Mouse (Mus musculus) granulocyte monocyte progenitor cell, adult 5-6 weeks (primary cell): ENCODE data around the gene Ugt1a9. TPM values are rescaled to one million over a fixed set of nuclear protein-coding genes. Genes with fewer than 3 reads are reported as not detected.
"Not testable (repeated sequence)": the region's sequence is repeated elsewhere in the genome, so short reads cannot be mapped to it uniquely, and the experiment has no call there.

Experiments
- ATAC-seq: replicated peaks from 2 replicates; pipeline ENCODE4 v1.8.0; 2016; ENCODE audit warnings: mild to moderate bottlenecking, moderate TSS enrichment, inconsistent platforms; ENCODE audit not compliant: poor library complexity, severe bottlenecking
- total RNA-seq, 2 experiments: library from RNA; stranded (forward) in 1 of 2; stranded (reverse) in 1 of 2; fragments of 200-712, 200-1000 nt in 1 of 2; fragments of >200 nt in 1 of 2; fragmentation: Nextera tagmentation in 1 of 2; gene quantifications; 2 replicates each; pipeline ENCODE4 v1.2.3; 2014 to 2017

Ugt1a9 gene
- total RNA-seq, 2 experiments from 2014 or later: not detected

DNA sequence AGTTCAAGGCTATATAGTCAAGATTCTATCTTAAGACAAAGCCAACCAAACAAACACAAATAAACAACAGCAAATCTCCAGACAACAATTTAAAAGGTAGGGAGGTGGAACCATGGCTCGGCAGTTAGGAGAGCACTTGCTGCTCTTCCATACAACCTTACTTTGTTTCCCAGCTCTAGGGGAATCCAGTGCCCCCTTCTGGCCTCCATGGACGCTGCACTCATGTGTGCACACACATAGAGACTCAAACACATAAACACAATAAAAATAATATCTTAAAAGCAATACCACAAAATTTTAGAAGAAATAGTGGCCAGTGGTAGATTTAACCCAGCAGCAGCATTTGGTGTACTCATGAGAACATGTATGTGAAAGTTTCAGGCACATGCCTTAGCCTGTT is 146.5 kb downstream of the Ugt1a9 start:
- ATAC-seq: no peak

DNA sequence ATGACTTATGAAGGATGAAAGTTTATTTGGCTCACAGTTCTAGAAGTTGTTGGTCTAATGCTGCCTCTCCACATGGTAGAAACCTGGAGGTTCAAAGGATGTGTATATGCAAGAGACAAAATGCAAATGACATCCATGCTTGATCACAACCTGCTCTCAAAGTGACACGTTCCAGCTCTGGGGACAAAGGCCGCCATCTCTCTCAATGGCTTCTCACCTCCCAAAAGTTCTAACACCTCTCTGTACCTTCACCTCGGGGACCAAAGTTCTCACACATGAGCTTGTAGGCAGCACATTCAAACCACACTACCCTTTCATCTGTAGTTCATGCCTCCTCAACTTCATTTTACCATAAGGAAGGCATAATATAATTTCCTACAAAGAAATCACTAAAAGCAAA is 147.0 kb downstream of the Ugt1a9 start:
- ATAC-seq: no peak

DNA sequence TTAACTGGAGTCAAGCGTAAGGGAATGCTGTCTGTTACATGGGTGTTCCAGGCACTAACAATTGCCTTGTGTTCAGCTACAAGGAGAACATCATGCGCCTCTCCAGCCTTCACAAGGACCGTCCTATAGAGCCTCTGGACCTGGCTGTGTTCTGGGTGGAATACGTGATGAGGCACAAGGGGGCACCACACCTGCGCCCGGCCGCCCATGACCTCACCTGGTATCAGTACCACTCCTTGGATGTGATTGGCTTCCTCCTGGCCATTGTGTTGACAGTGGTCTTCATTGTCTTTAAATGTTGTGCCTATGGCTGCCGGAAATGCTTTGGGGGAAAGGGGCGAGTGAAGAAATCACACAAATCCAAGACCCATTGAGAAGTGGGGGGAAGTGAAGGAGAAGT is 147.5 kb downstream of the Ugt1a9 start:
- ATAC-seq: no peak

DNA sequence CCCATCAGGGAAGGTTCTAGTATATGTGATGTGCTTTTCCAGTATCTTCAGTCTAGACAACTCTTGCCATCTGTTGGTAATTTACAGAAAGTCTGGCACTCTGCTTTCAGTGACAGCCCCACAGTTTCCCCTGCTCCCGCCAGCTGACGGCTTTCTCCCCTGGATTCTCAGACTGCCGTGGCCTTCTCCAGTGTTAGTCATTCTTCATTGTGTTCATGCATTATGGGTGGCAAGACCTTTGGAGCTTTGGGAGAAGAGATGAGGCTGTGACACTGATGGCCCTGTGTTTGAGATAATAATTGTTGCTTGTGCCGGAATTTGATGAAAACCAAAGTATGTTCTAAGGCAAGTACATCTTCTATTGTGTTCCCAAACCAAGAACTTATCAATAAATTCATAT is 148.0 kb downstream of the Ugt1a9 start:
- no peak for ATAC-seq

DNA sequence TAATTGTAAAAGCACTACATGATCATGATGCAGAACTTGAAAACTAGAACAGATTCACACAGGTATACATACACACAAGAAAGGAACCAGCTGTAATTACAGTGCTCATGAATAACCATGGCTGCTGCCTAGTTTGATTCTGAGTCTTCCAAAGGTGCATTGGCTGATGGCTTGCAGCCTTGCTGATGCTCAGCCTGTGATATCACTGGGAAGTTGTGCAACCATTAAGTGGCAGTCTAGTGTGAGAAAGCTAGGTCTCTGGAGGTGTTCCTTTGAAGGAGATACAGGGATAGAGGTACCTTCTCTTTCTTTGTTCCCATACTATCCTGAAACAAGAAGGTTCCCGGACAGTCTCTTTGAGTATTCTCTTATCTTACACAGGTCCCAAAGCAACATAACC is 148.5 kb downstream of the Ugt1a9 start:
- ATAC-seq: no peak

DNA sequence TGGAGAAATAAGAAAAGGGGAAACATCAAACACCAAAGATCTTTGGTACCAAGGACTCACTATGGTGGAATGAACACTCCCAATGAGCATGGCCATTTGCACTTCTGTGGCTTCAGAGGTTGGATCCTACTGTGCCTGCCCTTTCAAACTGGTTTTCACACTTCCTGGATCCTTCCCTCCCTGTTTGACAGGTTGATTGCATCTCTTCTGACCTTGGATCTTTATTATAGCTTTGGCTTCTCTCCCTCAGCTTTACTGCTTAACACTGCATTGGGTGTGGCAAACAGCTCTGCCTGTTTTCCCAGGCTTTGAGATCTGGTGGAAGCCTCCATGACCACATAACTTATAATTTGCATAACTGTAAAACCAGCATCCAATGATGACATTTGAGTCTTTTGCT is 149.7 kb downstream of the Ugt1a9 start:
- ATAC-seq: no peak

DNA sequence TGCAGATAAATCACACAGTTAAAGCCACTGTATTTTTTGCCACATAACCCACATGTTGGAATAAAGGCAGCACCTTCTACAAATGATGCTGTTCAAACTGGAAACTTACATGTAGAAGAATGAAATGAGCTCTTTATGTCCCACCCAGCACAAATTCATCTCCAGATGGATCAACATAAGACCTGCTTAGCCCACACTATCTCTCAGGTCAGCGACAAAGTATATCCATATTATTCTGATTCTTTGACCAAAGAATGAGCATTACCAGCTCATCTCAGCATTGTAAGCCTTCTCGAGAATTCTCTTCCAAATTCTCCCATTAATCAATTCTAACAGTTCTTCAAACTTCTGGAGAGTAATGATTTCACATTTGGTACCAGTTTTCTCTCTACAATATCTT is 151.6 kb downstream of the Ugt1a9 start:
- no peak for ATAC-seq

DNA sequence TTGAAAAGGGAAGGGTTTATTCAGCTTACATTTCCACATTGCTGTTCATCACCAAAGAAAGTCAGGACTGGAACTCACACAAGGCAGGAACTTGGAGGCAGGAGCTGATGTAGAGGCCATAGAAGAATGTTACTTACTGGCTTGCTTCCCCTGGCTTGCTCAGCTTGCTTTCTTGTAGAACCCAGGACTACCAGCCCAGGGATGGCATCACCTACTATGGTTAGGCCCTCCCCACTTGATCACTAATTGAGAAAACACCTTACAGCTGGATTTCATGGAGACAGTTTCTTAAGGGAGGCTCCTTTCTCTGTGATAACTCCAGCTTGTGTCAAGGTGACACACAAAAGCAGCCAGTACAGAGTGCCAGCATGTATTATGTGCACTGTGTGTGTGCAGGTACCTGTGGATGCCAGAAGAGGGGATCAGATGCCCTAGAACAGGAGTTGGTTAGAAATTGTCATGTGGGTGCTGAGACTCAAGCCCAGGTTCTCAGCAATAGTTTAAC is 152.5 kb downstream of the Ugt1a9 start:
- not testable (repeated sequence) for ATAC-seq

DNA sequence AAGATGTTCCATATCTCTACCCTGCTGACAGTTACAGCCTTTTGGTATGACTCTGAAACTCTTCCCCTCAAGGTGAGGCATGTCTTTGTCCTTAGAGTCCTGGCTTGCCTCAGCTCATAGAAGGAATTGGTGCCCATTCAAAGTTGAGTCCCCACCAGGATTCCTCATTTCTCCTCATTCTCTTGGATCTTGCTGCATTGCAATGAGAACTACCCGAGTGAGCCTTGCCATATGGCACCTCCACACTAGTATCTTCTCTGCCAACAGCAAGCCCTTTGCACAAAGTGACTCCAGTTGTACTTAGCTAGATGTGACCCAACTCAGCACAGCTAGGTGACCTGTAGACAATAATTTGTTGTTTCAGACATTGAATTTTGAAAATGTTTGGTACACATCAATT is 153.0 kb downstream of the Ugt1a9 start:
- ATAC-seq: no peak

DNA sequence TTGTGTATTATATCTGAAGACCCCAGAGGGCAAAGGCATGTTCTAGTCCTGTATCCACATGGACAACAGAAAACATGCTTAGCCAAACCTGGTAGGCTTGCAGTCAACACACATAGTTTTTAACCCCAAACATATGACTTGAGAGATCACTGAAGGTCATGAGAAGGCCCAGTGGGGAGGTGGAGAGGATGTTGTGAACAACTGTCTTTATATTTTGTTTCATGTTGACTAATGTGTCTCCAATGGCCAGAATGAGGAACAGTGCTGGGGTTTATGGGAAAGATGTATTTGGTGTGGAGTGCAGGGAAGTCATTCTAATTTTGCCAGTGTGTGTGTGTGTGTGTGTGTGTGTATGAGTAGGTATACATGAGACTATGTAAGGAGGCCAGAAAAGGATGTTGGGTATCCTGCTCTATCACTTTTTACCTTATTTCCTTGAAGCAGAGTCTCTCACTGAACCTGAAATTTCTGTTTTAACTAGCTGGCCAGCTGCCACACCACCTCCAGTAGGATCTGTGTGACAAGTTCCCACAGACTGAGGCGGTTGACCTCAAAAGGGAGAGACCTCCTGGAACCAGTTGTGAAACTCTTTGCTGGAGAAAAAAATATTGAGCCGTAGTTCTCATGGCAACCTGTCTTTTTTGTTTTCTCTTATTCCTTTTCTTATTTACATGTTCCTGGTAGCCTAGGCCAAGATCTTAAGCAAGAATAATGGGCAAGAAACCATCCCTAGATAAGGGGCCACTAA is 153.6 kb downstream of the Ugt1a9 start:
- ATAC-seq: no peak

DNA sequence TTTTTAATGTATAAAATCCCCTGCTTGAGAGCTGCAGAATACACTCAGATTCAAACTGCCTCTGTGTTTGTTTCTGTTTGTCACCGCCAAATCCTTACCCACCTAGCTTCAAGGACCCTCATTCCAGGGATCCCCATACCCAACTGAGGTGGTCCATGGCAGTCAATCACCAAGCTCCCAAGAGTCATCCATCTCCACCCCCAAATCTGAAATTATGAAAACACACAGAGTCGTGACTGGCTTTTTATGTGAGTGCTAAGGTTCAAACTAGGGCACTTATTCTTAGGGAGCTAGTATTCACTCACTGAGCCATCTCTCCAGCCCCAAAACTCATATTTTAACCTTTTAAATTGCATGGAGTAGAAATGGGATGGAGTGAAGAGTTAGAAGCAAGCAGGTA is 154.7 kb downstream of the Ugt1a9 start:
- ATAC-seq: not testable (repeated sequence)

DNA sequence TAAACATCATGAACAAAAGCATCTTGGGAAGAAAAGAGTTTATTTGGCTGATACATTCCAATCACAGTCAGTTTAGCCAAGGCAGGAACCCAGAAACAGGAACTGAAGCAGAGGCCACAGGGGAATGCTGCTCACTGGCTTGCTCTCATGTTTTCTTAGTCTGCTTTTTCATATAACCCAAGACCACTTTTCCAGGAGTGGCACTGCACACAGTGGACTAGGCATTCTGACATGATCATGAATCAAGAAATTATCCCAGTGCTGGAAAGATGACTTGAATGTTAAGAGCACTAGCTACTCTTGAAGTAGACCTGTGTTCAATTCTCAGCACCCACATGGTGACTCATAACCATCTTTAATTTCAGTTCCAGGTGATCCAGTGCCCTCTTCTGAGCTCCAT is 155.1 kb downstream of the Ugt1a9 start:
- no peak for ATAC-seq

DNA sequence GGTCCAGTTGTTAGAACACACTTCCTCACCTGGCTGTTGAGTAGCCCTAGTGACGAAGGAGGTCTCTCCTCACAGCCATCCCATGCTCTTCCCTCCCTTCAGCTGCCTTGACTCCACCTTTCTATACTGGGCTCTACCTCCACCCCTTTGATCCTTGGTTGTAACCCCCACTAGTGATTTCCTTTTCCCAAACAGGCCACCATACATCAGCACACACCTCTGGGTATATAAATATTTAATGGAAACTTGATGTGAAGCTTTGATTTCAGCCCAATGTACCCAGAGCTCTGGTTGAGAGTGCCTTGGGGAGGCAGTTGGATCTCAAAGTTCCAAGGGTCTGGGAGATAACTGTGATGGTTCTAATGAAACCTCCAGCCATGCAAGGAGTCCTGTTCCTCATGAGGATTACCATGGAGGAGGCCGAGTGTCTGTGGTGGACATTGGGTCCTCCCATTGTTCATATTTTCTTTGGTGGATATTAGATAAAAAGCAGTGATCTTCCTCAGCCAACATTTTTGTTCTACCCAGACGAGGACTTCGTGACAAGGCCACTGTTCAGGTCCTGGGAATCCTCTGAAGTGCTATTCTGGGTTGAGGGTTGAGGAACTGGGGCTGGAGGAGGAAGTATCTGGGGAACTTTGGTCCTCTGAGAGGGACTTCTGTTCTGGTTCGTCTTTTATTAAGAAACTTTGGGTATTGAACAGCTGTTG is 156.2 kb downstream of the Ugt1a9 start, which contains the start of gene Mroh2a:
TSS of gene Mroh2a (plus strand) at position 317 of the 710 bp plus-strand sequence.
- ATAC-seq: peak; percentile 56

DNA sequence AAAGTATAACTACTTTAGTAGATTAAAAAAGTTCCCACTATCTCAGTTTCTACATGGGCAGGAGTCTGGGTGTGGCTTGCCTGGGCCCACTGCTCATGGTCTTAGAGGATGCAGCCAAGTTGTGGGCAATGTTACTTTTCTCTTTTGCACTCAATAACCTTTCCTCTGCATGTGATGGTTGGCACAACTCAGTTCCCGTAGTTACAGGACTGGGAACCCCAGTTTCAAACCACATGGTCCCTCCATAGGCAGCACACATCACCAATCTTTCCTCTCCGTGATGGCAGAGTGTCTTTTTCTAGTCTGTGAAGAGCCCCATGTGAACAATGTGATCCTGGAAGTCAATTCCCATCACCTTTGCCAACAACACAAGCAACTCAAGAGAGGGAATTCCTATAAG is 156.9 kb downstream of the Ugt1a9 start:
- peak; percentile 1; the same call in 1 of the 2 replicates for ATAC-seq

DNA sequence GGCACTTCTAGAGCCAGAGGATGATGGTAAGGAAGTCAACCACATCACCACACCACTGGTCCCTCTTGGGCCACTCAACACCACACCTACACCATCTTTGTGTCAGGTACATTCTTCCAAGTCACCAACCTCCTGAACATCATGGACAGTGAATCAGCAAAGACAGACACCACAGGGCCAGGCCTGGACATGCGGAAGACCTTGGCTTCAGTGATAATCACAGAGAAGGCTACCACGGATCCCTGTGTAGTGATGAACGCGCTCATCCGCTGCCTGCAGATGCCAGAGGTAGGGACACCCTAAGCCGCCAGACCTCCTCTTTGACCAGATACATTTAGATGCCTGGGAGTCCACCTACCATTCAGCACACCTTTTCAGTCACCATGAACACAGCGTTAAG is 157.5 kb downstream of the Ugt1a9 start:
- ATAC-seq: no peak

DNA sequence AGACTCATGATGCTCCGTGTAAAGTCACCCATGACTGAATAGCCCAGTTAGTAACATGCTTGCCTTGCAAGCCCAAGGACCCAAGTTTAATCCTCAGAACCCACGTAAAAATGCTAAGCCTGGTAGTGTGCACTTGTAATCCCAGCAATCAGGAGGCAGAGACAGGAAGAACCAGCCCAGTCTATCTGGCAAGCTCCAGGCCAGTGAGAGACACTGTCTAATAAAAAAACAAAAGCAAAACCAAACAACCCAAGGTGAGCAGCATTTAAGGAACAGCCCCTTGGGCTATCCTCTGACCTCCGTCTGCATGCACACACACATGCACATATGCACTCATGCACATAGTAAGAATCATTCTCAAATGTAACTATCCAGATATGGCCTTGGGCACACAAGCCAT is 159.0 kb downstream of the Ugt1a9 start:
- ATAC-seq: no peak

DNA sequence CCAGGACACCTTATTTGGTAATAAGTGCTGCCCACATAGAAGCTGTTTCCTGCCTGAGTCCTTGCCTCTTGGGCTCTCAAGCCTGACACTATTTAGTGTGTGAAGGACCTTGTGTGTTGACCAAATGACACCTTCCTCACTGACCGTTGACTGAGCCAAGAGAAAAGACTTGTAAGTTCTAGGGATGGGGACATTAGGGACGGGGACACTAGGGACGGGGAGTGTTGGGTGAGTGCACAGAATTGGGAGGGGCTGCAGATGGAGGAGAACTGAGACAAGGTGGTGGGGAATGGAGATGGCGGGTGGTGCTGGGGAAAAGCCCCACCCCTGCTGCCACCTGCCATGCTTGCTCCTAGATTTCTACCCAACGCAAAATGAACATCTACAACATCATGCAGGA is 159.4 kb downstream of the Ugt1a9 start:
- no peak for ATAC-seq

DNA sequence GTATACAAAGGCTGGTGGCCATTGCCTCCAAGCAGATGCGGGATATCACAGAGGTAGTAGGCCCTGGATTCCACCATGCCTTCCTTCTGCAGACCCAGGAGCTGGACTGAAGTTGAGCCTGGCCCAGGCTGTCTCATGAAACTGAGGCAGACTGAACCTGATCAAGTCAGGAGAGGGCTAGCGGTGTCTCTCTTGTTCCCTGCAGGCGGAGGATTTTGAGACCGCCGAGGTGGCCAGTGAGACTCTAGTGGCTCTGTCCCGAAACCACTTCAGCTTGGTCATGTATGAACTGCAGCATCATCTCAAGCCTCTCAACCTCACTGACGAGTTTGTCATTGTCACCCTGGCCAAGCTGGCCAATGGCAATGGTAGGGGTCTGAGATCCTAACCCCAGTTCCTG is 159.8 kb downstream of the Ugt1a9 start:
- no peak for ATAC-seq

DNA sequence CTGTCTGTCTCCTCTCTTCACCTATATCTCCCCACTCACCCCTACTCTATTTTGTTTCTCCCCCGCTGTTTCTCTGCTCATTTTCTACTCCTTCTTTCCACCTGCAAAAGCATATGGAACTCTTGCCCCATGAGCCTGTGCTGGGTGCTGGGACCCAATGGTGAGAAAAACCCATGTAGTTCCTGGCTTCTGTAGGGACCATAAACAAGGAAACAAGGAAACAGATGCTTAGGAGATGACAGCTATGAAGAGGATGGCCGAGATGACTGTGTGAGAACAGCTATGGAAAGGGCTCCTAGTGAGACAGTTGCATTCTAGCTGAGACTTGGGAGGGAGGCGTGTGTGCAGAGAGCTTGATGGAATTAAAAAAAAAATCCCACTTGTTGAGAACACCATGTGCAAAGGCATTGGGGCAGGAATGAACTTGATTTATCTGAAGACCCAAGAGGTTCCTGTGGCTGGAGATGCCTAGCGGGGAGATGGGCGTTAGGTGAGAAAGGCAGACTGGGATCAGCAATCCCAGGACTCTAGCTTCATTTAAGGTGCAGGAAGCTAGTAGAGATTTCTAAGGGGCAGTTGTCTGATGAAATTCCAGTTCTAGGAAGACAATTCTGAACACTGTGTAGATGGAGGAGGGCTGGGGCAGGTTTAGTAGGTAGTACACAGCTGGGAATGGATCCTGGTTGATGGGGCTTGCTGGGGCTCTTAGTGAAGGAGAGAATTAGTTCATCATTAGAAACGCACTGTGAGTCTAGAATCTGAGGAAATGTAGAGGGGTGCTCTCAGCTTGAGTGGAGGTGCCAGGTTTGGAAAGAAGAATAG is 160.6 kb downstream of the Ugt1a9 start:
- no peak for ATAC-seq

DNA sequence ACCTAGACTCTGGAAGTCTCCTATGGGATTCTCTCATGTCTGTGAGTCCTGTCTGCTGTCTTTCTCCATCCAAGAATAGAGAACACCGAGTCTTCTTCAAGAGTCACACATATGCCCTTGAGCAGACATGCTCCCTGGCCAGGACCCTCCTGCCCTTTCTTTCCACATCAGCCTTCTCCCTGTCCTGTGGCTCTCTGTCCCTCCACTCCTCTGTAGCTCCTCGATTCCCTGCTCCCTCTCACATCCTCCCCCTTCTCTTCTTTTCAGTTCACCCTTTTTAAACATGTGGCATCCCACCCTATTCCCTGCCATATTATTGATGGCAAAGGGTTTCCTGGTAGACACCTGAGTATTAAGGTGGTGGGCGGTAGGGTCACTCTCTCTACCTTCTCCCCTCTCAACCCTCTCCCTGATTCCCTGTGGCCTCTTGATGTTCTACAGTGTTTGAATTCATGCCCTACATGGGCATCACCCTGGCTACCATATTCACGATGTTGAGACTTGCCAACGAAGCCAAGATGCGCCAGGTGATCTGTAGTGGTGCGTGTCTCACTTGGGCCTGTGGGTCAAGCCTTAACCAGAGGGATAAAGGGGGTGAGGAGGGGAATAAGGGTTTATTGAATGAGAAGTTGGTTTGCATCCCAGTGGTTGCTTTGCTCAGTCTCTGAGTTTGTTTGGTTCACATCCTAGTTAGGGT is 161.4 kb downstream of the Ugt1a9 start:
- ATAC-seq: no peak
